Mouse (Mus musculus) lung, postnatal 0 days (tissue): ENCODE measurements at regions not wholly inside any gene's neighbourhood (a gene's known extent, or its start where the extent isn't known, plus 50 kb on each side); places are given as distances from the start of the nearest gene placed in this dataset.

Source experiments
- CTCF ChIP-seq: IDR thresholded peaks from 2 replicates; pipeline ENCODE4 v1.5.1; 2016; ENCODE audit warnings: antibody characterized with exemption, mild to moderate bottlenecking
- EP300 ChIP-seq: IDR thresholded peaks from 2 replicates; pipeline ENCODE4 v1.6.1; 2016; ENCODE audit warnings: antibody characterized with exemption, mild to moderate bottlenecking, control low read depth

- TF ChIP-seq CTCF: no peak
- TF ChIP-seq EP300: no peak
Measured at GRCm38 (mm10) chr12:114391447-114391846, 847.7 kb downstream of the Adam6a start.
